Mouse (Mus musculus): ENCODE measurements at regions not wholly inside any gene's neighbourhood (a gene's known extent, or its start where the extent isn't known, plus 50 kb on each side); places are given as distances from the start of the nearest gene placed in this dataset.
A peak's percentile ranks its signal among the peaks of the same experiment; 100 is the strongest.

DNA sequence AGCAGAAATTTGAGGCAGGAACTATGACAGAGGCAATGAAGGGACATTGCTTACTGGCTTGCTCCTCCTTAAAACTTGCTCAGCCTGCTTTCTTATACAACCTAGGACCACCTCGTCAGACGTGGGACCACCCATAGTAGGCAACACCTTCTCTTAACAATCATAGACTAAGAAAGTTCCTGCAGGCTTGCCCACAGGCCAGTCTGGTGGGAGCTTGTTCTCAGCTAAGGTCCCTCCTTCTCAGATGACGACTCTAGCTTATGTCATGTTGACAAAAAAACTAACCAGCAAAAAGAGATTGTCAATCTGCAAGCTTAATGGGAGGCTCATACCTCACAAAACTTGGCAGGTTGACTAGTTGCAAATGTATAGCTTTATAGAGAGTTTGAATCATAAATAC lies 56.5 kb upstream of the Lsm6 start:
- DNase-seq (ENCODE audit: low spot score) = no peak

GRCm38 (mm10) chr8:78889708-78890107 lies 68.8 kb upstream of the Lsm6 start:
- DNase-seq (ENCODE audit: low spot score) = no peak

DNA sequence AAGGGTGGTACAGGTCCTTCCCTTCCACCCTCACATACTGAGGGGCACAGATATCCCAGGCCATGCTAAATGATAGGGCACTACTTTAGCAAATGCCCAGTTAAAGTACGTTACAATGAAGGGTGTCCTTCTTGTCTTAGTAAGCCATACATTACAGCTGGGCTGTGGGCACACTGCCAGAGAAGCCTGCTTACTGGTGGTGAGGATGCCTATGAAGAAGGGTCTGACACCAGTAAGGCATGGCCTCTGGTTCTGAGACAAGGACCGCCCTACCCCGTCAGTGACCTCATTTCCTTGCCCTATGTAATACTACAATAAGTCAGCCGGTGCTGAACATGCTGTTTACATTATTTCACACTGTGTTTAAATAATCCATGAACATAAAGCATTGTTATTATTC lies 69.6 kb upstream of the Lsm6 start:
- DNase-seq (ENCODE audit: low spot score) = no peak

GRCm38 (mm10) chr8:78899887-78900286 lies 78.9 kb upstream of the Lsm6 start:
- DNase-seq (ENCODE audit: low spot score) = peak; percentile 91

- DNase-seq (ENCODE audit: low spot score) = no peak
These were observed 82.1 kb upstream of the Lsm6 start for GRCm38 (mm10) chr8:78903034-78903433.

GRCm38 (mm10) chr8:78907918-78908317 lies 87.0 kb upstream of the Lsm6 start:
- no peak for DNase-seq (ENCODE audit: low spot score)

GRCm38 (mm10) chr8:78911288-78911873 lies 90.4 kb upstream of the Lsm6 start:
- DNase-seq (ENCODE audit: low spot score) = no peak

GRCm38 (mm10) chr8:78912470-78912869 lies 91.5 kb upstream of the Lsm6 start:
- DNase-seq (ENCODE audit: low spot score) = no peak

- DNase-seq (ENCODE audit: low spot score) = no peak
These were observed 92.9 kb upstream of the Lsm6 start for GRCm38 (mm10) chr8:78913823-78914222.

GRCm38 (mm10) chr8:78930610-78931397 lies 97.4 kb upstream of the Zfp827 start:
- no peak for DNase-seq (ENCODE audit: low spot score)

GRCm38 (mm10) chr8:78932069-78932468 lies 96.2 kb upstream of the Zfp827 start:
- no peak for DNase-seq (ENCODE audit: low spot score)

DNA sequence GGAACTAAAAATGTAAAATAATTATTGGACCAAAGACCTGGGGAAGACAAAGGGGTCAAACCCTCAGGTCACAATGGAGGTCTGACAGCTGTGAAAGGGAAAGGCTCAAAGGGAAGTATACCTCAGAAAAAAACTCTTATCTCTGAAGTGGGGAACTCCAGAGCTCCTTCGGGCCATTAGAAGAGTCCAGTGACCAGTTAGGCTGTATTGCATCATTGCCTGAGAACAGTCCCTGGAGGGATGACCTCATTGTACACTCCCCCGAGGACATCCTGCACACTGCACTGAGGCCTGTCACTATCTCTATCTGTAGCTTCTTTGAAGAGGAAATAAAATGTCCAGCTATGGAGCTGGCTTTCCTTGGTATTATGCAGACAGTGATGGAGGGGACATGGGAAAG lies 88.2 kb upstream of the Zfp827 start:
- no peak for DNase-seq (ENCODE audit: low spot score)

DNA sequence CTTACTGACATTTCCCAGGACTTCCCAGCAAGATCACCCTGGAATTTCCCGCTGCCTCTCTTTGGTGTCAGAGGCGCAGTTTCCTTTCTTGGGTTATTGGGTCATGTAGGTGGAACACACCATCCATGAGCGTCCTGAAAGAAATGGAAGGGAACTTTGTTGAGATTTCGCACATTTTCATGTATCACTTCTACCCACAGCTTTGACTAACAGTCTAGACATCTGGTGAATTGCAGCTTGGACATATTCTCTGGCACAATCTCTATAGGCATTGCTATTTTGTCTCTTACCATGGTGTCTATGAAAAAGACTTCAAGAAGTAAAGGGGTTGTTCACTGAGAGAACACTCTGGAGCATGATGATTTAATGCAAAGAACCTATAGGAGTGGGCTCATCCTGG lies 86.7 kb upstream of the Zfp827 start:
- no peak for DNase-seq (ENCODE audit: low spot score)

- DNase-seq (ENCODE audit: low spot score) = no peak
These were observed 83.9 kb upstream of the Zfp827 start for GRCm38 (mm10) chr8:78944367-78944766.

DNA sequence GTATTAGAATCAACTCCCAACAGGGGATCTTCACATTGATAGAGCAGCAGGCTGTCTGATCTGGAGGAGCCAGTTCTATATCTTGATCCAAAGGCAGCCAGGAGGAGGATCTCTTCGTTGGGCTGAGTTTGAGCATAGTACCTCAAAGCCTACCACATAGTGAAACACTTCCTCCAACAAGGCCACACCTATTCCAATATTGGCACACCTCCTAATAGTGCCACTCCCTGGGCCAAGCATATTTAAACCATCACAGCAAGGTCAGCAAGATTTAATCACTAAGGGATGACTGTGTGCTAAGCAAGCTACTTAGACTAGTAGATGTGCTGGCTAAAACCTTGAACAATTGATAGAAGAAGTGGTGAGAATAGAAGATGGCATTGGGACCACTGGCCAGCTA lies 82.6 kb upstream of the Zfp827 start:
- DNase-seq (ENCODE audit: low spot score) = no peak

- no peak for DNase-seq (ENCODE audit: low spot score)
These were observed 82.2 kb upstream of the Zfp827 start for GRCm38 (mm10) chr8:78946085-78946484.

DNA sequence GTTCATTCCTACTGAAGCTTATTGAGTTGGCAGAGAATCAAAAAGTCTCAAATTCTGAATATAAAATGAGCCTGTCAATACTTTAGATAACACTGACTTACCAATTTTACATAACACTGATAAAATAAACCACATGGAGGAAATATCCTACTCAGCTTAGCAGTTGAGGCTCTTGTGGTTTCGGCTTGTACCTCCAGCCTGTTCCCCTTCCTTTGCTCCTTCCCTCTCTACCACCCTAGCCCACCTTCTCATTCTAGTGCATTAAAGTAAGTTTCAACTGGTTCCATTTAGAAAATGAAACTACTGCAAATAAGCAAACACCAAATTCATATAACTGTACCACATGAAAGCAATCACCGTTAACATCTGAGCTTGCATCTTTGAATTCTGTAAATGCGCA lies 53.2 kb upstream of the Zfp827 start:
- no peak for DNase-seq (ENCODE audit: low spot score)

All from embryo, embryonic 10 days (tissue).